Mouse (Mus musculus): Measurements from ENCODE around the gene Olfr186. TPM values are rescaled to one million over a fixed set of nuclear protein-coding genes. Genes with fewer than 3 reads are reported as not detected.

Olfr186 gene
- total and polyA plus RNA-seq, 2 experiments: not detected

GRCm38 (mm10) chr16:58995057-58995456, 35.0 kb downstream of the Olfr186 start, which contains the start of gene Olfr183:
Olfr183 (plus strand) TSS chr16:58995357.
- H3K4me3 ChIP-seq (ENCODE audit: insufficient read depth, low read depth, low read length): no peak within 1 kb of the TSS
- H3K4me1 ChIP-seq (ENCODE audit: control insufficient read depth, insufficient read depth, low read length): no peaks in the 10 kb centered on the region
- H3K27ac ChIP-seq (replicated peaks; ENCODE audit: insufficient read depth, low read depth, low read length): no peak within 1 kb of the TSS
- H3K36me3 ChIP-seq (ENCODE audit: control insufficient read depth, insufficient read depth, low read length): no peaks in the 10 kb centered on the region
- TF ChIP-seq POLR2A (IDR thresholded peaks at IDR 0.05; ENCODE audit: extremely low read depth, insufficient read depth, low read length) (no peak), CTCF (IDR thresholded peaks at IDR 0.05; ENCODE audit: low read depth, low read length) (no peak)
- no peak within 1 kb of the TSS for H3K9ac ChIP-seq (ENCODE audit: low read depth, low read length)
- no peaks in the 10 kb centered on the region for H3K79me2 ChIP-seq (ENCODE audit: control insufficient read depth, insufficient read depth, low read length)
- no peaks in the 10 kb centered on the region for H3K27me3 ChIP-seq (ENCODE audit: control insufficient read depth, insufficient read depth, low read length)
- no peak for DNase-seq (ENCODE audit: extremely low read depth, low read depth, low spot score)
- 64% methylated on average over 2 of the region's 2 CpGs for WGBS

Other genes starting within 250 kb of the Olfr186 start
- gene Olfr173, start 230.0 kb downstream of the Olfr186 start, total RNA-seq (2014; rRNA removed): not detected in 2 replicates
- not detected in 2 replicates for gene Olfr173, start 230.0 kb downstream of the Olfr186 start, polyA plus RNA-seq (2012; rRNA removed)
- gene Olfr175-ps1, start 203.5 kb downstream of the Olfr186 start, total RNA-seq (2014; rRNA removed): not detected in 2 replicates
- not detected in 2 replicates for gene Olfr175-ps1, start 203.5 kb downstream of the Olfr186 start, polyA plus RNA-seq (2012; rRNA removed)
- not detected in 2 replicates for gene Olfr177, start 155.5 kb downstream of the Olfr186 start, total RNA-seq (2014; rRNA removed)
- not detected in 2 replicates for gene Olfr177, start 155.5 kb downstream of the Olfr186 start, polyA plus RNA-seq (2012; rRNA removed)
- not detected in 2 replicates for gene Olfr178, start 138.2 kb downstream of the Olfr186 start, total RNA-seq (2014; rRNA removed)
- not detected in 2 replicates for gene Olfr178, start 138.2 kb downstream of the Olfr186 start, polyA plus RNA-seq (2012; rRNA removed)
- gene Olfr181, start 101.5 kb downstream of the Olfr186 start, total RNA-seq (2014; rRNA removed): not detected in 2 replicates
- not detected in 2 replicates for gene Olfr181, start 101.5 kb downstream of the Olfr186 start, polyA plus RNA-seq (2012; rRNA removed)
- not detected in 2 replicates for gene Olfr180, start 100.9 kb downstream of the Olfr186 start, total RNA-seq (2014; rRNA removed)
- not detected in 2 replicates for gene Olfr180, start 100.9 kb downstream of the Olfr186 start, polyA plus RNA-seq (2012; rRNA removed)
- not detected in 2 replicates for gene Olfr183, start 34.9 kb downstream of the Olfr186 start, total RNA-seq (2014; rRNA removed)
- not detected in 2 replicates for gene Olfr183, start 34.9 kb downstream of the Olfr186 start, polyA plus RNA-seq (2012; rRNA removed)
- gene Olfr187, start 9.5 kb upstream of the Olfr186 start, total RNA-seq (2014; rRNA removed): not detected in 2 replicates
- gene Olfr187, start 9.5 kb upstream of the Olfr186 start, polyA plus RNA-seq (2012; rRNA removed): not detected in 2 replicates
- not detected in 2 replicates for gene Olfr190, start 47.7 kb upstream of the Olfr186 start, total RNA-seq (2014; rRNA removed)
- not detected in 2 replicates for gene Olfr190, start 47.7 kb upstream of the Olfr186 start, polyA plus RNA-seq (2012; rRNA removed)
- not detected in 2 replicates for gene Olfr191, start 59.5 kb upstream of the Olfr186 start, total RNA-seq (2014; rRNA removed)
- gene Olfr191, start 59.5 kb upstream of the Olfr186 start, polyA plus RNA-seq (2012; rRNA removed): not detected in 2 replicates
- not detected in 2 replicates for gene Olfr193, start 81.6 kb upstream of the Olfr186 start, total RNA-seq (2014; rRNA removed)
- gene Olfr193, start 81.6 kb upstream of the Olfr186 start, polyA plus RNA-seq (2012; rRNA removed): not detected in 2 replicates
- gene Olfr194, start 90.8 kb upstream of the Olfr186 start, total RNA-seq (2014; rRNA removed): not detected in 2 replicates
- gene Olfr194, start 90.8 kb upstream of the Olfr186 start, polyA plus RNA-seq (2012; rRNA removed): not detected in 2 replicates
- not detected in 2 replicates for gene Olfr195, start 116.8 kb upstream of the Olfr186 start, total RNA-seq (2014; rRNA removed)
- gene Olfr195, start 116.8 kb upstream of the Olfr186 start, polyA plus RNA-seq (2012; rRNA removed): not detected in 2 replicates
- gene Olfr196, start 140.2 kb upstream of the Olfr186 start, total RNA-seq (2014; rRNA removed): not detected in 2 replicates
- gene Olfr196, start 140.2 kb upstream of the Olfr186 start, polyA plus RNA-seq (2012; rRNA removed): not detected in 2 replicates
- gene Olfr198, start 173.2 kb upstream of the Olfr186 start, total RNA-seq (2014; rRNA removed): not detected in 2 replicates
- gene Olfr198, start 173.2 kb upstream of the Olfr186 start, polyA plus RNA-seq (2012; rRNA removed): not detected in 2 replicates
- gene Olfr199, start 189.5 kb upstream of the Olfr186 start, total RNA-seq (2014; rRNA removed): not detected in 2 replicates
- not detected in 2 replicates for gene Olfr199, start 189.5 kb upstream of the Olfr186 start, polyA plus RNA-seq (2012; rRNA removed)
- gene Olfr201, start 242.3 kb upstream of the Olfr186 start, total RNA-seq (2014; rRNA removed): not detected in 2 replicates
- not detected in 2 replicates for gene Olfr201, start 242.3 kb upstream of the Olfr186 start, polyA plus RNA-seq (2012; rRNA removed)

Data from liver, adult 2 months (tissue).